ENCODE assay signal across 7 mouse cellular contexts in the genomic region with DNA sequence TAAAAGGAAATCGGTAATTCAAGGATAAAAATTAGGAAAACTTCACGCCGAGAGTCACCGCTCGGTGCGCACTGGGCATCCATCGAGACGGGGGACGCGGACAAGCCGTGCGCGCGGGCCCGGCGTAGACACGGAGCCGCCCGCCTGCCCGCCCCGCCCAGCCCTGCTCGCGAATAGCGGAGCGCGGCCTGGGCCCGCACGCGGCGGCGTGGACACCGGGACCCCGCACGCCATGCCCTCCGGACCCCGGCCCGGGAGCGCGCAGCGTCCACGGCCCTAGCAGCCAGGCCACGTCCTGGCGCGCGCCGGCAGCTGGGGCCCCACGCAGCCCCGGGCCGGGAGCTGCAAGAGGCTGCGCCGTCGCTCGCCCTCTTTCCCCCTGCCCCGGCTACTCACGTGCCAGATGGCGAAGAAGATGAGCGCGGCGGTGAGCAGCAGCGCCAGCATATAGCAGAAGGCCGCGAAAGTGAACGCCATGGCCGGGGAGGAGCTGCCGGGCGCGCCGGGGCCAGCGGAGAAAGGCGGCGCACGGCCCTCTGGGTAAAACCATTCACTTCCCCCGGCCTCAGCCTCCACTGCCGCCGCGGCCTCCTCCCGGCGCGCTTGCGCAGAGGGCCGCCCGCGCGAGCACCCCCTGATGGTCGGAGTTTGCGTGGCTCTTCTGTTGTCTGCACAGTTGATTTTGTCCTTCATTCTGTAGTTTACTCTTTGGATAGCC. TPM values are rescaled to one million over a fixed set of nuclear protein-coding genes. Genes with fewer than 3 reads are reported as not detected.
A peak's percentile ranks its signal among the peaks of the same experiment; 100 is the strongest.
DNase-seq lines count a peak whose midpoint lies in the region; ATAC-seq lines count a peak whose summit lies in the region.

TSS of gene Cnih1 (minus strand) at position 625 of the 718 bp plus-strand sequence.

- no peaks in the 10 kb centered on the region for H3K9me3 ChIP-seq in intestine, embryonic 15.5 days
- H3K9me3 ChIP-seq in midbrain, embryonic 10.5 days (replicated peaks), result no peaks in the 10 kb centered on the region

- H3K27ac ChIP-seq in intestine, embryonic 15.5 days, result peak within 1 kb of the TSS; percentile 98
- peak within 1 kb of the TSS; percentile 99 for H3K27ac ChIP-seq in midbrain, embryonic 10.5 days (replicated peaks)

- H3K27me3 ChIP-seq in intestine, embryonic 15.5 days (replicated peaks), result no peaks in the 10 kb centered on the region
- no peaks in the 10 kb centered on the region for H3K27me3 ChIP-seq in midbrain, embryonic 10.5 days (ENCODE audit: low read depth, poor library complexity, severe bottlenecking)

- H3K9ac ChIP-seq in intestine, embryonic 15.5 days, result peak within 1 kb of the TSS; percentile 98

- no peaks in the 10 kb centered on the region for H3K36me3 ChIP-seq in intestine, embryonic 15.5 days
- H3K36me3 ChIP-seq in midbrain, embryonic 10.5 days, result peaks cover 25% of the 10 kb centered on the region

- peaks cover 12% of the 10 kb centered on the region for H3K4me1 ChIP-seq in intestine, embryonic 15.5 days (replicated peaks)
- peaks cover 22% of the 10 kb centered on the region for H3K4me1 ChIP-seq in midbrain, embryonic 10.5 days

- peak; percentile 93 to 95 for DNase-seq in adrenal gland, adult 18-20 months (ENCODE audit: low spot score in 2 of 2)
- DNase-seq in embryo, embryonic 11 days, result peak; percentile 95
- DNase-seq in gastrocnemius, postnatal 36 days, result peak; percentile 81 to 88
- DNase-seq in left cerebral cortex, postnatal 25 days (ENCODE audit: low spot score in 2 of 2), result peak; percentile 88 to 91
- DNase-seq in midbrain, embryonic 10.5 days (ENCODE audit: low spot score), result peak; percentile 91
- peak; percentile 91 for DNase-seq in right cerebral cortex, postnatal 4 days

- 0% methylated on average over 80 of the region's 86 CpGs for WGBS in intestine, embryonic 15.5 days
- WGBS in midbrain, embryonic 10.5 days, result under 1% methylated on average over 83 of the region's 86 CpGs

- peak; percentile 97 for ATAC-seq in intestine, embryonic 15.5 days

- peak within 1 kb of the TSS; percentile 98 for H3K4me3 ChIP-seq in intestine, embryonic 15.5 days (replicated peaks)
- H3K4me3 ChIP-seq in midbrain, embryonic 10.5 days, result peak within 1 kb of the TSS; percentile 75

- H3K4me2 ChIP-seq in intestine, embryonic 15.5 days (replicated peaks), result peak within 1 kb of the TSS; percentile 65

- intact Hi-C loops in gastrocnemius, postnatal 36 days (cut with DNase I), result no loop called here
- intact Hi-C loops in left cerebral cortex, postnatal 25 days (cut with DNase I), result loop anchor here (1.0 kb wide), 1 partner anchor 33 kb away; no protein-coding TSS in a partner anchor

RNA-seq across cellular contexts. Expression of gene Cnih1, which starts in this region (rescaled TPM):
- total RNA-seq in adrenal gland, adult 18-20 months (2021), result 100 to 1,000 TPM; 100 to 124 TPM
- 10 to 100 TPM; 49.2 to 54.3 TPM for total RNA-seq in gastrocnemius, postnatal 36 days (2021)
- 203 and 209 TPM in 2 replicates for polyA plus RNA-seq in intestine, embryonic 15.5 days (2015; fragmentation: Nextera tagmentation; extraction: Ambion mirVana)
- total RNA-seq in left cerebral cortex, postnatal 25 days (2021), result 10 to 100 TPM; 84.1 to 85.4 TPM
- polyA plus RNA-seq in midbrain, embryonic 10.5 days (2016; fragmentation: Nextera tagmentation; extraction: Ambion mirVana), result 208 and 222 TPM in 2 replicates

Comparison
In these comparisons a context has a peak if more than half of its experiments do, and no peak if none do; other contexts are left out.
1. Peak in every context shown above with its lines: DNase-seq, ATAC-seq, H3K4me3 ChIP-seq and H3K27ac ChIP-seq.